Mouse (Mus musculus): Measurements from ENCODE around the gene E330017A01Rik.

DNA sequence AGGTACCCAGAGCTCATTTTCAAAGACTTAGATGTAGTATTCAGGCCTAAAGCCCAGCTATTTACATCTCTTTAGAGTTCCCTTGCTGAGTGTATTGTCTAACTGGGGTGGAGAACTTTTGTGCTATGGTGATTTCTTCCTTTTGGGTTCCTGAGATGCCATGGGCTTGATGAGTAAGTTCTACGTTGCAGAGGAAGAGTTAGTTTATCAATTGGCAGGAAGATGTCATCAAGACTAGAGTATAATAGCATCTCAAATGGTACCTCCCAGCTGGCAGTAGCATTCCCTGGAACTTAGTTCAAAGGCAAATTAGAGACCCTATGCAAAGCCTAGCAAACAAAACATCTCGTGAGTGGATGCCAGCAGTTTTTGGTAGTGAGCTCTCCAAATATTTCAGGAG lies 2.7 kb downstream of the E330017A01Rik start:
- TF ChIP-seq CTCF (conservative IDR thresholded peaks at IDR 0.05; ENCODE audit: insufficient read depth, insufficient read length, low read depth, low read length) (no peak), POLR2A (IDR thresholded peaks at IDR 0.05; ENCODE audit: low read depth, low read length) (no peak)
